Mouse (Mus musculus): ENCODE measurements at regions not wholly inside any gene's neighbourhood (a gene's known extent, or its start where the extent isn't known, plus 50 kb on each side); places are given as distances from the start of the nearest gene placed in this dataset.

DNA sequence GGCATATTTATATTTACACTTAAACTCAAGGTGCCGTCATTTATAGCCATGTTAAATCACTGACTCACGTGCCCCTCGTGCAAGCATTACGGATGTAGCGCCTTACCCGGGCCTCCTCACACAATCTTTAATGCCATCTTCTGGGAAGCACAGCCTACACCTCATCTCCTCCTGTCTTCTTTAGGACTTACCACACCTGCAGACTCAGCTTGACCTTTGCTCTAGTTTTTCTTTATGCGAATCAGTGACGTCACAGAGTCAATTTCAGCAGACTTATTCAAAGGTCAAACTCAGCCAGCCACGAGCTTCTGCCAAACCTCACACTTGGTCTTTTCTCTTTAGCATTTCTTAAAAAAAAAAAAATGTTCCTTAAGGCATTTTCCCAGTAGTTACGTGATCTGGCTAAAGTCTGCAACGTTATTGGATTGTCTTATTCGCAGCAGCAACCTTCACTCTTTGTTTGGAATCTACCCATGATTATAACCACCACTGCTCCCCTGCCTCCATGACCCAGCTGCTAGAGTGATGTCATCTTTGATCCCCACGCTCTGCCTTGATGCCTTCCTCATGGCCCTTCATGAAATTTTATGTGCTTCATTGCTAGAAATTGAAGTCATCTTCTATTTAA is 285.3 kb downstream of the Lmo7 start:
- WGBS, result 64% methylated on average over 13 of the region's 13 CpGs
- H3K4me1 ChIP-seq (ENCODE audit: control insufficient read depth, insufficient read depth, low read length), result peaks cover 5% of the 10 kb centered on the region; the same call in 1 of the 2 replicates
- H3K27ac ChIP-seq (ENCODE audit: low read length), result no peak overlapping the region
- no peak overlapping the region for H3K4me3 ChIP-seq (replicated peaks; ENCODE audit: low read length)
- ATAC-seq (ENCODE audit: insufficient read depth, low FRiP score), result no peak; the same call in 1 of the 2 replicates
- H3K9me3 ChIP-seq (replicated peaks; ENCODE audit: control insufficient read depth, low read length), result no peaks in the 10 kb centered on the region
- H3K4me2 ChIP-seq (ENCODE audit: low read depth, low read length), result no peak overlapping the region
- H3K36me3 ChIP-seq (ENCODE audit: control insufficient read depth, insufficient read depth, low read length), result no peaks in the 10 kb centered on the region
- H3K27me3 ChIP-seq (ENCODE audit: control insufficient read depth, insufficient read depth, low read length), result no peaks in the 10 kb centered on the region
- no peak overlapping the region for H3K9ac ChIP-seq (ENCODE audit: low read length)

DNA sequence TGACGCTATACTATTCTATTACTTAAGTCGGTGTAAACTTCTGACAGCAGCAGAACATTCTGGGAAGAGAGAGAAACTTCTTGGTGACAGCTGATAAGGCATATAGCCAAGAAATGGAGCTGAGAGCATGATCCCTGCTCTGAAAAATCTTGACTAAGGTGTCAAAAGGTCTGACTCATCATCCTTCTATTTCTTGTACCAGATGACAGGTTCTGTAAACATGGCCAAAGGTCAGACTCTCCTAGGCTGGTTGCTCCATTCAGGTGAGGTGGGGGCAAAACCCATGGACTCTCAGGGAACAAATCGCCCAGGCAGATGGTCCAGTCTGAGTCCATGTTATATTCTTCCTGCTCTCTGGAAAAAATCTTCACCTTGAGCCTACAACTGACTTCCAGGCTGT is 283.5 kb downstream of the Lmo7 start:
- Histone ChIP-seq H3K4me3 (replicated peaks; ENCODE audit: low read length) (no peak overlapping the region), H3K4me1 (ENCODE audit: control insufficient read depth, insufficient read depth, low read length) (peaks cover 5% of the 10 kb centered on the region; the same call in 1 of the 2 replicates), H3K4me2 (ENCODE audit: low read depth, low read length) (no peak overlapping the region), H3K27me3 (ENCODE audit: control insufficient read depth, insufficient read depth, low read length) (no peaks in the 10 kb centered on the region), H3K9ac (ENCODE audit: low read length) (no peak overlapping the region), H3K9me3 (replicated peaks; ENCODE audit: control insufficient read depth, low read length) (no peaks in the 10 kb centered on the region), H3K36me3 (ENCODE audit: control insufficient read depth, insufficient read depth, low read length) (no peaks in the 10 kb centered on the region), H3K27ac (ENCODE audit: low read length) (no peak overlapping the region)
- 39% methylated on average over 3 of the region's 3 CpGs for WGBS
- no peak for ATAC-seq (ENCODE audit: insufficient read depth, low FRiP score)

DNA sequence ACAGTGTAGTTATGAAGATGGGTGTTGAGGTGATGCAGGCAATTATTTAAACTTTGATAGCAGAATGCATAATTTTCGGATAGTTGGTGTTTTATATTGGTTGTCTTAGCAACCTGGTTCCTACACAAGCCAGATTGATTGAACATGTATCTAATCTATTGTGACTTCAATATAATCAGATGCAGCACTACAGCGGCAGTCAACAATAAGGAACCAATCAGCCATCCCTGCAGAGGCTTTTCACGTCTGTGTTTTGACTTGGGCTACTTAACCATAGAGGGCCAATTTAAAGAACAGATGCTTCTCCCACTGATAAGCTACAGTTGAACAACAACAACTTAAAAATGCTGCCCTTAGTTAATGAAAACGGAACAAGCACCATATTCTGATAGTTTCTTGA is 267.8 kb downstream of the Lmo7 start:
- 54% methylated on average over 4 of the region's 4 CpGs for WGBS

DNA sequence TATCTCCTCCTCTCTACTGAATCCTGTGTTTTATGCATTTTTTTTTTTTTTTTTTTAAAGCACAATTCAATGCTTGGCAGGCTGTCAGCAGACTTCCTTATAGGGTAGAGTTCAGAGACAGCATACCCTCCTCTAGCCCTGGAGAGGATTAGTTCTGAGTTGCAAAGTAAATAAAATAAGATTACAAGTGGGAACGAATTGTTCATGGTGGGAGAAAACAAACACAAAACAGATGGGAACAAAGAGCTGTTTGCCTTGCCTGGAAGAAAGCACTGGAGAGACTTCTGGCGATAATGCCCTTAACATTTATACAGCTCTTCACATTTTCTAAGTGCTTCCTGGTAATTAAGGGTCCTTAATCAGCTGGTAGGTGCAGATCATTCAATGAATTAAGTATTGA is 254.6 kb downstream of the Lmo7 start:
- Histone ChIP-seq H3K4me1 (ENCODE audit: control insufficient read depth, insufficient read depth, low read length) (peaks cover 3% of the 10 kb centered on the region; the same call in 1 of the 2 replicates), H3K27me3 (ENCODE audit: control insufficient read depth, insufficient read depth, low read length) (no peaks in the 10 kb centered on the region), H3K9ac (ENCODE audit: low read length) (no peak overlapping the region), H3K27ac (ENCODE audit: low read length) (no peak overlapping the region), H3K9me3 (replicated peaks; ENCODE audit: control insufficient read depth, low read length) (no peaks in the 10 kb centered on the region), H3K4me3 (replicated peaks; ENCODE audit: low read length) (no peak overlapping the region), H3K36me3 (ENCODE audit: control insufficient read depth, insufficient read depth, low read length) (no peaks in the 10 kb centered on the region), H3K4me2 (ENCODE audit: low read depth, low read length) (no peak overlapping the region)
- ATAC-seq (ENCODE audit: insufficient read depth, low FRiP score), result peak; percentile 73; the same call in 1 of the 2 replicates
- WGBS, result 12% methylated on average over 2 of the region's 2 CpGs

More for the DNA sequence above, 267.8 kb downstream of the Lmo7 start:
- Histone ChIP-seq H3K4me3 (replicated peaks; ENCODE audit: low read length) (no peak overlapping the region), H3K4me1 (ENCODE audit: control insufficient read depth, insufficient read depth, low read length) (no peaks in the 10 kb centered on the region), H3K9me3 (replicated peaks; ENCODE audit: control insufficient read depth, low read length) (no peaks in the 10 kb centered on the region), H3K36me3 (ENCODE audit: control insufficient read depth, insufficient read depth, low read length) (no peaks in the 10 kb centered on the region), H3K27ac (ENCODE audit: low read length) (no peak overlapping the region), H3K9ac (ENCODE audit: low read length) (no peak overlapping the region), H3K4me2 (ENCODE audit: low read depth, low read length) (no peak overlapping the region), H3K27me3 (ENCODE audit: control insufficient read depth, insufficient read depth, low read length) (no peaks in the 10 kb centered on the region)
- no peak for ATAC-seq (ENCODE audit: insufficient read depth, low FRiP score)
